Mouse (Mus musculus): ENCODE measurements at regions not wholly inside any gene's neighbourhood (a gene's known extent, or its start where the extent isn't known, plus 50 kb on each side); places are given as distances from the start of the nearest gene placed in this dataset.

- DNase-seq: no peak
These were observed 343.2 kb upstream of the Fam98a start for GRCm38 (mm10) chr17:75894934-75895333.

- no peak for DNase-seq
These were observed 341.8 kb upstream of the Fam98a start for GRCm38 (mm10) chr17:75893559-75893958.

- DNase-seq: no peak
These were observed 340.4 kb upstream of the Fam98a start for GRCm38 (mm10) chr17:75892156-75892555.

GRCm38 (mm10) chr17:75891564-75891963 lies 339.8 kb upstream of the Fam98a start:
- DNase-seq: no peak

- DNase-seq: no peak
These were observed 326.1 kb upstream of the Fam98a start for GRCm38 (mm10) chr17:75877848-75878247.

GRCm38 (mm10) chr17:75876895-75877294 lies 325.1 kb upstream of the Fam98a start:
- no peak for DNase-seq

GRCm38 (mm10) chr17:75874535-75874934 lies 322.8 kb upstream of the Fam98a start:
- no peak for DNase-seq

GRCm38 (mm10) chr17:75870492-75870891 lies 318.7 kb upstream of the Fam98a start:
- DNase-seq: no peak

- no peak for DNase-seq
These were observed 305.3 kb upstream of the Fam98a start for GRCm38 (mm10) chr17:75857015-75857414.

- no peak for DNase-seq
These were observed 264.4 kb upstream of the Fam98a start for GRCm38 (mm10) chr17:75815997-75816626.

- DNase-seq: no peak
These were observed 260.4 kb upstream of the Fam98a start for GRCm38 (mm10) chr17:75812163-75812562.

- DNase-seq: no peak
These were observed 257.0 kb upstream of the Fam98a start for GRCm38 (mm10) chr17:75808524-75809326.

GRCm38 (mm10) chr17:75808025-75808424 lies 256.3 kb upstream of the Fam98a start:
- no peak for DNase-seq

GRCm38 (mm10) chr17:75804358-75804757 lies 252.6 kb upstream of the Fam98a start:
- peak; percentile 43 for DNase-seq

GRCm38 (mm10) chr17:75796380-75796779 lies 244.6 kb upstream of the Fam98a start:
- no peak for DNase-seq

- DNase-seq: no peak
These were observed 244.0 kb upstream of the Fam98a start for GRCm38 (mm10) chr17:75795772-75796171.

GRCm38 (mm10) chr17:75779770-75780169 lies 228.0 kb upstream of the Fam98a start:
- no peak for DNase-seq

- no peak for DNase-seq
These were observed 224.9 kb upstream of the Fam98a start for GRCm38 (mm10) chr17:75776611-75777010.

- DNase-seq: no peak
These were observed 223.8 kb upstream of the Fam98a start for GRCm38 (mm10) chr17:75775518-75775917.

GRCm38 (mm10) chr17:75772861-75773260 lies 221.1 kb upstream of the Fam98a start:
- no peak for DNase-seq

GRCm38 (mm10) chr17:75768654-75769053 lies 216.9 kb upstream of the Fam98a start:
- DNase-seq: no peak

GRCm38 (mm10) chr17:75763391-75763790 lies 211.6 kb upstream of the Fam98a start:
- DNase-seq: no peak

GRCm38 (mm10) chr17:75756487-75756886 lies 204.7 kb upstream of the Fam98a start:
- no peak for DNase-seq

- no peak for DNase-seq
These were observed 164.7 kb upstream of the Fam98a start for GRCm38 (mm10) chr17:75716458-75716857.
